Mouse (Mus musculus) lung, adult 2 months (tissue): ENCODE results near the gene Ring1. TPM values are rescaled to one million over a fixed set of nuclear protein-coding genes. Genes with fewer than 3 reads are reported as not detected.

Experiments
- DNase-seq: peaks from one replicate; pipeline ENCODE4 v3.0.0; 2022
- H3K4me1 ChIP-seq: fragments of 200-500 bp; 2 replicates; pipeline ENCODE4 v1.6.1; 2011; ENCODE audit warnings: low read length; ENCODE audit not compliant: control insufficient read depth, insufficient read depth
- H3K4me3 ChIP-seq: fragments of 200-500 bp; replicated peaks from 2 replicates; pipeline ENCODE3; 2011; ENCODE audit warnings: low read depth, mild to moderate bottlenecking, control low read depth, low read length; ENCODE audit errors: extremely low read depth
- CTCF ChIP-seq: fragments of 200-500 bp; IDR thresholded peaks from 2 replicates; pipeline ENCODE4 v1.5.1; 2011; ENCODE audit warnings: mild to moderate bottlenecking, low read length, control low read depth; ENCODE audit not compliant: insufficient read depth
- POLR2A ChIP-seq: fragments of 200-500 bp; IDR thresholded peaks from 2 replicates; pipeline ENCODE4 v1.6.1; 2011; ENCODE audit warnings: low read depth, mild to moderate bottlenecking, control low read depth, low read length, borderline replicate concordance; ENCODE audit errors: extremely low read depth
- WGBS: fragments of 180-500 bp; shearing (Covaris S2); methylation state at CpG from one replicate; pipeline ENCODE4 v1.1.7; 2018; 5-methylcytosine and 5-hydroxymethylcytosine counted together
- polyA plus RNA-seq: library from polyadenylated mRNA; depleted of rRNA; stranded (reverse); fragments of >200 nt; gene quantifications from 2 replicates; pipeline ENCODE4 v1.2.3, GENCODE M21; 2012; rRNA removed

The Ring1 gene
- polyA plus RNA-seq, 1 experiment, result 40.7 TPM

DNA sequence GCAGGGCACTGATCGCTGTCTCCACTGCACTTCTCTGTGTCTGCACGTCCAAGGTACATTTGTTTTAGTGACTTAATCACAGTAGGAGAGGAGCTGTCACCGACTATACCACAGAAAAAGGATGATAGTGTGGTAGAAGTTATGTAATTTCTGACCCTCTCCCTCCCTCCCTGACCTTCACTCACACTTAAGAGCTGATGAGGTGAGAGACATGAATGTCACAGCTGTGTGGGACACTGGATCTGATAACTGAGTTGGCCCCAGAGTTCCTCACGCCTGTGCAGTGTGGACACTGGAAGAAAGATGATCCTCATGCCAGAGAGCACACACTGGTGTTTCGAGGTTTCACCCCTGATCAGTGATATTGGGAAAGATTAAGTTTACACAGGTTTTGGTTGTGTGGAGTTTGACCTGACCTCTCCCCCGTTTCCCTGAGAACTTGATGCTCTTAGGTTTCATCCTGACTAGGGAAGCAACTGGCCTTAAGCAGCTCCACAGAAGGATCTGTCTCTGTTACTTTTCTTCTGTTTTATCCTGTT, 44.9 kb downstream of the Ring1 start:
- Histone ChIP-seq H3K4me3 (no peak overlapping the region), H3K4me1 (peaks cover 15% of the 10 kb centered on the region)
- WGBS, result 47% methylated on average over 6 of the region's 6 CpGs
- no peak for TF ChIP-seq POLR2A
- no peak for TF ChIP-seq CTCF
- no peak for DNase-seq

DNA sequence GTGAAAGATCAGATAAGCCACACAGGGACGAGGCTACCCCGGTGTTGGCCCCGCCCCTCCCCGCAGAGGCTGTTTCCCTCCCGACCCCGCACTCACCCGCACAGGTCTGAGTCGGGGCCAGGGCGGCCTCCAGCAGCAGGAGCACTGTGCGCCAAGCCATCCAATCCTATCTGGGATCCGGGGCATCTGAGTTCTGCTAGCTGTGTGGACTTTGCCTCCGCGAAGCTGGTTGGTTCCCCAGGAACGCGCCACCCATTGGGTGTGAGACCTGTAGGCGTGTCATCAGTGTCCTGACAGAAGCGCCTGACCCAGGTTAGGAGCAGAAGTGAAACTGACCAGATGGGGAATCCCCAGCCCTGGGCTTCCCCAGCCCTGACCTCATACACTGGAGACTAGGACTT, 45.8 kb downstream of the Ring1 start:
- Histone ChIP-seq H3K4me3 (peak overlapping the region; percentile 81), H3K4me1 (peaks cover 15% of the 10 kb centered on the region)
- DNase-seq, result peak; percentile 80
- TF ChIP-seq POLR2A, result peak; percentile 84; the same call in 1 of the 2 replicates
- no peak for TF ChIP-seq CTCF
- under 1% methylated on average over 17 of the region's 17 CpGs for WGBS

DNA sequence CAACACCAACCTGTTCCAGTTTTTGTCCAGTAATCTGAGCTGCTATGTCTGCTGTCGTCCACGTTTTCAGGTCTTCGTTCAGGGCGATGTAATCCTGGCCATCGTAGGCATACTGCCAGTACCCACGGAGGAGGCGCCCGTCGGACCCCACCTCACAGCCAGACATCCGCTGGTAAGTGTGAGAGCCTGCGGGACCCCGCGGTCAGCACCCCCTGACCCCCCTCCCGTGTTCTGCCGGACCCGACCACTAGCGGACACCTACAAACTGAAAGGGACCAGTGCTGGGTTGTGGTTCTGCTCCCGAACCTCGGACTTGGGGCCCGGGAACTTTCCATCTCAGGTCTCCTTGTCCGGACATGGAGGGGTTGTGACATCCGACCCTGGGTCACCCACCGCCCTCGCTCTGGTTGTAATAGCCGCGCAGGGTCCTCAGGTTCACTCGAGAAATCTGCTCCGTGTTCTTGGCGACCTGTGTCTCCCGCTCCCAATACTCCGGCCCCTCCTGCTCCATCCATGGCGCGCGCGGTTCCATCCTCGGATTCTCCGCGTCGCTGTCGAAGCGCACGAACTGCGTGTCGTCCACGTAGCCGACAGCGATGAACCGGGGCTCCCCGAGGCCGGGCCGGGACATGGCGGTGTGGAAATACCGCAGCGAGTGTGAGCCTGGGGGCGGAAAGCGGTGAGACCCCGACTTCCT, 46.5 kb downstream of the Ring1 start:
- TF ChIP-seq CTCF (no peak), POLR2A (no peak)
- peaks cover 15% of the 10 kb centered on the region for H3K4me1 ChIP-seq
- peak overlapping the region; percentile 81 for H3K4me3 ChIP-seq
- WGBS, result 3% methylated on average over 57 of the region's 57 CpGs
- no peak for DNase-seq

DNA sequence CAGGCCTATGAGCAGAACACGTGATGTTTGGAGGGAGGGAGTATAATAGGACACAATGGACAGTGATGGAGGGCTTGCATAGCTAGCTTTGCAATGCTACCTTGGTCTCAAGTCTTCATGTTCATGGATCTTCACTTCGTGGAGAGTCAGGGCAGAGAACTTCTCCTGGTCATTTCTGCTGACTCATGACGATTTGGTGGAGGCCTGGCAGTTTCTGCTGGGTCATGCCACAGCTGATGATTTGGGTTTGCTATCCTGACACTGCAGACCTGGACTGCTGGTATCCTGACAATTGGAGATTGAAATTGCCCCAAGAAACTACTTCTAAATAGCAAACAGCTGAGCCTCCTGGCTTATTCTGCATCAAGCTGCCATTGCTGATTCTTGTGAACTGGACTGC, 50.9 kb downstream of the Ring1 start:
- H3K4me3 ChIP-seq, result no peak overlapping the region
- 67% methylated on average over 3 of the region's 3 CpGs for WGBS
- TF ChIP-seq CTCF (no peak), POLR2A (no peak)
- no peak for DNase-seq
- no peaks in the 10 kb centered on the region for H3K4me1 ChIP-seq

DNA sequence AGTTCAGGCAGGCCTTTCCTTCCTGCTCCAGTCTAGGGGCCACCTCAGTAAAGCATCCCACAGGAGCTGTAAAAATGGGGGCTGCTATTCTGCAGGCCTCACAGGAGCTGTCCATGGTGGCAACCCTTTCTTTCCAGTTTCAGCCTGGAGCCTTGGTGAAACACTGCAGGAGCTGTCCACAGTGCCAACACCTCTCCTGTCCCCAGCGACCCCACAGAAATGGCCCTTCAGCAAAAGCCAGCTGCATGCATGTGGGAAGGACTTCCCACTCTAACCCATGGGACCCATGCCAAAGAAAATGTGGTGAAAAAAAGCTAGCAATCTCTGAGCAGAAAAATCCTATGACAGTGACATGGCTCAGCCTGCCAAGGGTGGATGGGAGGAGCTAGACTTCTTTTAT, 51.8 kb downstream of the Ring1 start:
- Histone ChIP-seq H3K4me3 (no peak overlapping the region), H3K4me1 (no peaks in the 10 kb centered on the region)
- DNase-seq, result no peak
- TF ChIP-seq POLR2A, result no peak
- no peak for TF ChIP-seq CTCF
- WGBS, result 11% methylated on average over 1 of the region's 1 CpGs

Other genes starting within 250 kb of the Ring1 start
- 34.6 and 87.6 TPM in 2 replicates for gene Angptl4, start 242.8 kb downstream of the Ring1 start, polyA plus RNA-seq
- gene Kank3, start 214.2 kb downstream of the Ring1 start, polyA plus RNA-seq, result 395 and 450 TPM in 2 replicates
- gene Rps28, start 200.1 kb downstream of the Ring1 start, polyA plus RNA-seq, result 506 and 507 TPM in 2 replicates
- gene Ndufa7, start 200.1 kb downstream of the Ring1 start, polyA plus RNA-seq, result 334 and 389 TPM in 2 replicates
- gene Cd320, start 181.6 kb downstream of the Ring1 start, polyA plus RNA-seq, result 28.3 and 30.4 TPM in 2 replicates
- gene Gm7029, start 150.8 kb downstream of the Ring1 start, polyA plus RNA-seq, result not detected in 2 replicates
- 1.2 and 3.0 TPM in 2 replicates for gene Kifc1, start 134.0 kb downstream of the Ring1 start, polyA plus RNA-seq
- gene Platr17, start 119.5 kb downstream of the Ring1 start, polyA plus RNA-seq, result 0.33 and 0.41 TPM in 2 replicates
- 33.7 and 35.9 TPM in 2 replicates for gene Daxx, start 115.3 kb downstream of the Ring1 start, polyA plus RNA-seq
- 225 and 249 TPM in 2 replicates for gene Tapbp, start 108.8 kb downstream of the Ring1 start, polyA plus RNA-seq
- 65.1 and 92.1 TPM in 2 replicates for gene Zbtb22, start 108.8 kb downstream of the Ring1 start, polyA plus RNA-seq
- 247 and 272 TPM in 2 replicates for gene Rgl2, start 95.1 kb downstream of the Ring1 start, polyA plus RNA-seq
- 19.2 and 26.2 TPM in 2 replicates for gene Pfdn6, start 84.3 kb downstream of the Ring1 start, polyA plus RNA-seq
- gene Wdr46, start 84.0 kb downstream of the Ring1 start, polyA plus RNA-seq, result 13.4 and 16.8 TPM in 2 replicates
- 11.4 and 12.6 TPM in 2 replicates for gene B3galt4, start 73.2 kb downstream of the Ring1 start, polyA plus RNA-seq
- 62.8 and 70.3 TPM in 2 replicates for gene Vps52, start 68.9 kb downstream of the Ring1 start, polyA plus RNA-seq
- gene Rps18, start 68.7 kb downstream of the Ring1 start, polyA plus RNA-seq, result 260 and 331 TPM in 2 replicates
- gene H2-K1, start 24.3 kb downstream of the Ring1 start, polyA plus RNA-seq, result 2,389 and 3,036 TPM in 2 replicates
- gene H2-Ke6, start 3.4 kb upstream of the Ring1 start, polyA plus RNA-seq, result 91.2 and 130 TPM in 2 replicates
- gene Slc39a7, start 7.0 kb upstream of the Ring1 start, polyA plus RNA-seq, result 161 and 183 TPM in 2 replicates
- gene Rxrb, start 7.1 kb upstream of the Ring1 start, polyA plus RNA-seq, result 63.2 and 79.8 TPM in 2 replicates
- gene Col11a2, start 14.8 kb upstream of the Ring1 start, polyA plus RNA-seq, result 1.0 and 1.3 TPM in 2 replicates
- 14.1 and 19.8 TPM in 2 replicates for gene H2-Oa, start 67.7 kb upstream of the Ring1 start, polyA plus RNA-seq
- 109 and 118 TPM in 2 replicates for gene H2-DMa, start 94.9 kb upstream of the Ring1 start, polyA plus RNA-seq
- gene Brd2, start 98.0 kb upstream of the Ring1 start, polyA plus RNA-seq, result 101 and 140 TPM in 2 replicates
- 33.3 and 38.9 TPM in 2 replicates for gene H2-DMb2, start 118.6 kb upstream of the Ring1 start, polyA plus RNA-seq
- 146 and 187 TPM in 2 replicates for gene H2-DMb1, start 128.4 kb upstream of the Ring1 start, polyA plus RNA-seq
- 45.1 and 46.3 TPM in 2 replicates for gene Tap1, start 162.9 kb upstream of the Ring1 start, polyA plus RNA-seq
- gene Psmb9, start 163.1 kb upstream of the Ring1 start, polyA plus RNA-seq, result 83.8 and 99.1 TPM in 2 replicates
- 112 and 130 TPM in 2 replicates for gene Psmb8, start 173.0 kb upstream of the Ring1 start, polyA plus RNA-seq
- 68.8 and 70.9 TPM in 2 replicates for gene Tap2, start 178.8 kb upstream of the Ring1 start, polyA plus RNA-seq
- gene H2-Ob, start 214.2 kb upstream of the Ring1 start, polyA plus RNA-seq, result 18.8 and 34.6 TPM in 2 replicates
- gene H2-Ab1, start 233.0 kb upstream of the Ring1 start, polyA plus RNA-seq, result 1,370 and 1,736 TPM in 2 replicates